Comparison of ENCODE assay signal across 8 mouse cellular contexts in the genomic region with DNA sequence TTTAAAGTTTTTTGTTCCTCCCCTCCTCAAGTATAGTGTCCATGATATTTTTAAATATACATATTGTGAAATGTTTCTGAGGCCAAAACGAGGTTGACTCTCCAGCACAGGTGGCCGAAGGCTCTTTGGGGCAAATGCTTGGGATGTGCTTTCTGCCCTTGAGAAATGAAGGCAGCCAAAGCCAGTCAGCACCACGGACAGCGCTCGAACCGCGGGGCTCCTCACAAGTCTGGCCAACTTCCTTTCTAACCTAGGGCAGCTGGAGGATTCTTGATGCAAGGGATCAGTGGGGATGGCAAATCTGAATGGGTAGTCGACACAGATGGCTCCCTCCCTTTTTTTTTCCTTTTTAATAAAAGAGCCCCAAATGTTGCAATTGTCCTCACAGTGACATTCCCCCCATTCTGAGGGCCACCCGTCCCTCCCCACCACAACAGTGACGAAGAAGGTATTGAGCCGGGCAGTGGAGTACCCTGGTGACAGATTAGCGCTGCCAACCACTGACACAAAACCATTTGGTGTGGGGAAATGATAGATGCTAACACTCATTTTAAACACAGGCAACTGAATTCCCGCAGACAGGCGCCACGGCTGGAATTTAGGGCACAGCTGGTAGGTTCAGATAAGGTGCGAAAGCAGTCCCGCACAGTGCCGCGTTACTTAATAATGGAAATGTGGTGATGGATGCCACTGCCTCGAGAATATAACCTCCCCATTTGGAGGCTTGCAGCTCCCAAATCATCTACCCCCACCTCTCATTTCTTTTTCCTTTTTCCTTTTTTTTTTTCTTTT.
A peak's percentile ranks its signal among the peaks of the same experiment; 100 is the strongest.
DNase-seq lines count a peak whose midpoint lies in the region; ATAC-seq lines count a peak whose summit lies in the region.

No protein-coding gene starts in this region.

- H3K4me3 ChIP-seq in embryonic facial prominence, embryonic 11.5 days (ENCODE audit: low read depth, low read length), result no peak overlapping the region

- no peak overlapping the region for H3K27ac ChIP-seq in embryonic facial prominence, embryonic 11.5 days (replicated peaks; ENCODE audit: low read depth, low read length)

- H3K9me3 ChIP-seq in embryonic facial prominence, embryonic 11.5 days (replicated peaks; ENCODE audit: control insufficient read depth, low read length), result no peaks in the 10 kb centered on the region

- ATAC-seq in embryonic facial prominence, embryonic 11.5 days (replicated peaks; ENCODE audit: insufficient number of reproducible peaks, low FRiP score, low TSS enrichment, low read depth), result no peak
- ATAC-seq in megakaryocyte, adult 5-6 weeks (ENCODE audit: poor library complexity, severe bottlenecking), result no peak

- peak; percentile 51 to 68 for DNase-seq in layer of hippocampus, postnatal 10 days (ENCODE audit: low spot score in 2 of 2)
- no peak for DNase-seq in layer of hippocampus, adult 11-12 months (ENCODE audit: low spot score)
- DNase-seq in adipocyte (ENCODE audit: low spot score), result peak; percentile 67
- peak; percentile 87 for DNase-seq in embryonic facial prominence, embryonic 11.5 days (ENCODE audit: low spot score)
- DNase-seq in lung, postnatal 10 days, result peak; percentile 70
- DNase-seq in testis, postnatal 14 days (ENCODE audit: low spot score), result peak; percentile 45
- DNase-seq in left cerebral cortex, adult 9 months (ENCODE audit: low spot score in 2 of 2), result no peak

- H3K9ac ChIP-seq in embryonic facial prominence, embryonic 11.5 days (replicated peaks; ENCODE audit: low read length), result no peak overlapping the region

- H3K4me2 ChIP-seq in embryonic facial prominence, embryonic 11.5 days (ENCODE audit: low read depth, low read length), result no peak overlapping the region

- no peaks in the 10 kb centered on the region for H3K27me3 ChIP-seq in embryonic facial prominence, embryonic 11.5 days (ENCODE audit: control insufficient read depth, insufficient read depth, low read length)

- H3K4me1 ChIP-seq in embryonic facial prominence, embryonic 11.5 days (ENCODE audit: control insufficient read depth, insufficient read depth, low read length), result no peaks in the 10 kb centered on the region

- H3K36me3 ChIP-seq in embryonic facial prominence, embryonic 11.5 days (replicated peaks; ENCODE audit: control insufficient read depth, insufficient read depth, low read depth, low read length), result no peaks in the 10 kb centered on the region

- WGBS in embryonic facial prominence, embryonic 11.5 days, result 32% methylated on average over 20 of the region's 20 CpGs

Comparison
In these comparisons a context has a peak if more than half of its experiments do, and no peak if none do; other contexts are left out.
1. DNase-seq: peak in layer of hippocampus, postnatal 10 days (2 of 2), adipocyte (single experiment), embryonic facial prominence, embryonic 11.5 days (single experiment), lung, postnatal 10 days (single experiment) and testis, postnatal 14 days (single experiment); none in layer of hippocampus, adult 11-12 months (single experiment) and left cerebral cortex, adult 9 months (0 of 2).